Mouse (Mus musculus): ENCODE results near the gene Tmem183a.

Tmem183a gene

DNA sequence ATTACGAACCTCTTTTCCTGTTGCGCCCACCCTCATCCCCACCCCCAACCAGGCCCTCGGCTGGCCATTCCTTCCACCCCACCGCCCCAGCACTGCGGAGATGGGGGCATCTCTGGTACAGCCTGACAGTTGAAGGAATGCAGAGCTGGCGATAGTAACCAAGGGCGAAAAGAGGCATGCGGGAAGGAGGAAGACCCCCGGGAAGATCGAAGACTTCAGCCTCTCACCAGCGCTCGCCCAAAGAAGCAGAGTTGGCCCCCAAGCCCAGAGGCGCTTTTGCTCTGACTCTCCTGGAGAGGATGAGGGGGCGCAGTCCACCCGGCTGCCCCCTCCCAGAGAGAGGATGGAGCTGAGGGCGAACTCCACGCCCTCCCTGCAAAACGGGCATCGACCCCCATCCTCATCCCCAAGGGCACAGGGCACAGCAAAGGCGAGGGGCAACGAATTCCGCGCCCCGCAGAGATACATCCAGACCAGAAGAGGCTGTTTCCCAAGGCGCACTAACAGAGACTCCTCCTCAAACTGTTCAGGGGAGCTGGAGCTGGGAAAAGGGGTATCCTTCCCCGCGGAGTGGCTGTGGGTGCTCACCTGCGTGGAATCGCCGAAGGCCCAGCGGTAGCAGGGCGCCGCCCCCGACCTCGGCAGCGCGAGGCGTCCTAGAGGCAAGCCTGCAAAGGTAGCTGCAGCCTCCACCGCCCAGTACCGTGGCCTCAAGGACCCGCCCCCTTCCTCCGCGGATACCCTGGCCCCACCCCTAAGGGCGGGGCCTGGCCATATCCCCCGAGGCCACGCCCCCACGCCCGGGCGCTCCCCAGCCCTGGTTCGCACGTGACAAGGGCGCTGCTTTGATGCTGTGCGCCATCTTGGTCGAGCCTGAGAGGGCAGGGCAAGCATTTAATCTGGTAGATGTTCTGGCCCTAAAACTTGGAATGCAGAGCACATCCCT is 17.5 kb downstream of the Tmem183a start:
- peak; percentile 93 for DNase-seq

DNA sequence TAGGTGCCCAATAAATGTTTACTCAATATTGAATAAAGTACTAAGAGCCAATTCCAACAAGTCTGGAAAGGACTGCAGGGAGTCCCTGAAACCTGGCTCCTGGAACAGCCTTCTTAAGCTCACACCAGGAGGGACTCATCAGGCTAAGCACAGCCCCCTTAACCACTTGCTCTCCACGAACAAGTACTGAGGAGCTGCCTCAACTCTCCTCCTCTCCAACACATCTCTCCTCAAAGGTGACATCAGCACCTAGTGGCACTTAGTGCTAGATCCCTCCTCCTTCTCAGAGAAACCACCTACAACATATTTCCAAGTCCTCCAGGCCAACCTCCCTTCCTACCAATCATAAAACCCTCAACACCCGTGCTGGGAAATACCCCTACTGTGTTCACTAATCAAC is 18.2 kb downstream of the Tmem183a start:
- DNase-seq = no peak

DNA sequence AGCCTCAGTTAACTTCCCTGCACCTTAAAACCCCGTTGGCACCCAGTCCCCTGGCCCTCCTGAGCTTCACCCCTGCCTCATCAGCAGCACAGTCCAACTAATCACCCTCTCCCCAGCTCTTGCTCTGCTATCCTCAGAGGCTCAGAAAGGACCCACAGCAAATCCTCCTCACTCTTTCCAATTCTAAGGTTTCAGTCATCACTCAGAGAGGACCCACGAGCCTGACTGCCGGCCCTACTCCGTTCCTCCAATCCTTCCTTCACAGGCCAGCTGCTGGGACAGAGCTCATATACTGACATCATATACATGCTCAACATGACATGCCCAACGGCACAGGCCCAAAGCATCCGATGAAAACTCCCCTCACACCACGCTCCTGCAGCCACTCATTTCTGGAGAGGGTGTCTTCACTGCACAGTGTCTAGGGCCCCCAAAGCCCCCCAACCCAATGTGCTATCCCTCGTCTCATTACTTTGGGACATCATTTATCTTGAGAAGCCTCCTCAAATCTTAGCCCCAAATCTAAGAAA is 18.9 kb downstream of the Tmem183a start:
- no peak for DNase-seq

DNA sequence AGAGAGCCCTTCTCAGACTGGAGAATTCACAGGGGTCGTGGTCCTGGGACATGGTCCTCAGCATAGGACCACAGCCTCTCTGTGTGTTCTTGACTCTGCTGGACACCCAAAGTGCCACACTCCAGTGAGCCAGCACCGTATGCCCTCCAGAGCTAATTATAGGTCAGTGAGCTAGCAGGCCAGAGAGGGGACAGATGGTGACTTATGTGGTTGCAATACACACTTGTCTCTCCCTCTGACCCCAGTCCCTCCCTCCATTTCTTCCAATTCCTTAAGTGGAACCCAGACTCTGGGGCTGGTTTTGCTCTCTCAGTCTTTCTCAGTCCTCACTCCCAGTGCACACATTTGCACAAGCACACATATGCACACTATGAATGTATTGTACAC is 19.5 kb downstream of the Tmem183a start:
- no peak for DNase-seq

DNA sequence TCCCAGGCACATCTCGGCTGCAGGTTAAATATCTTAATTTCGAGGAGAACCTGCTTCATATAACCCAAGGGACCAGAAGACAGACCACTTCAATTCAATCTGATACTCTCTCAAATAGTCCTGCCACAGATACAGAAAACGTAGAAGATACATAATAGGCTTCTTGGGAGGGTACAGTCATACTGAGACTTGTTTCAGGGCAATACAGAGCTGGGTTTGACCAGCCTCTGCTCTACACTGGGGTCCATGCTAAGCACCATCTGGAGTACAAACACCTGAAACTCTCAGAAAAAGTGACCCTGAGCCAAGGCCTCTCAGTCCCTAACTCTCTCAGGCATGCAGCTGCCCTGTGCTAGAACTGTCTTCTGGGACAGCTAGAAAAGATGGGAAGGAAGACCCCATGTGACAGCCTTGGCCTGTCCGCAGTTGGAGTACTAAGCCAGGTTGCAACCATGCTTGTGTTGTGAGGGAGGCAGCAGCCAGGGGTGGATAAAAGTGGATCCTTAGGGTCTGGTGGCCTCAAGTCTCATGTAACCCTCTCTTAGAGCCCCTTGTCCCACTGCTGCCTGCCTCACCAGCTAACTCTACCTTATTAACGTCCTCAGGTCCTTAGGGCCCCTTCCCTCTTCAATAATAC is 20.0 kb downstream of the Tmem183a start:
- no peak for DNase-seq

DNA sequence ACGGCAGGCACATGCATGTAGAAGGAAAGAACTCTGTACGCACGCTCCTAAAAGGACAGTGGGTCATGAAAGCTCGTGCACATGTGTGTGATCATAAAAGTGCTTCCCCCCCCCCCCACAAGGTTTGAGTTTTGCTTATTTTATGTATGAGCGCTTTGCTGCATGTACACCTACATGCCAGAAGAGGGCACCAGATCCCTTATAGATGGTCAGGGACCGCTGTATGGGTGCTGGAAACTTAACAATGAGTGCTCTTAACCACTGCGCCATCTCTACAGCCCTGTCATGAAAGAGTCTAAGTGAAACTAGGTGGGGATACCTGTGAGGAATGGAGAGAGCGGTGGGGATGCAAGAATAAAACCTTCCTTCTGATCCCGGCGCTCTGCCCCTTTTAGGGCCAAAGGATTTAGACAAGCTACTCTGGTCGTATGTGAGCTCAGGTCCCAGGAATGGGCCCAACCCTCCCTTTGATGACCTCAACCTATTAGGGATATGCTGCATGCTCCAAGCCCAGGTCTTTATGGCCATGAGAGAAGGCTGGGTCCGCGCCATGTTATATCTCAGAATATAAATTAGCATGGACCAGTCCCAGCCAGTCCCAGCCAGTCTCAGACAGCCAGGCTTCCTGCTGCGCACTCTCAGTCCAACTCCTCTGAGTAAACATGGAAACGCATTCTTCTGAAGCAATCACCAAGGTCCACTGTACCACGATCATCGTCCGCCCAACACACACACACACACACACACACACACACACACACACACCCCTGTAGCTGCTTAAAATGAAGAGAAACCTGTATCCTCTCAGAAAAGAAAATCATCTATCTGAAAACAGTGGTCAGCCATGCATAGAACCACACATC is 21.8 kb downstream of the Tmem183a start:
- no peak for DNase-seq

DNA sequence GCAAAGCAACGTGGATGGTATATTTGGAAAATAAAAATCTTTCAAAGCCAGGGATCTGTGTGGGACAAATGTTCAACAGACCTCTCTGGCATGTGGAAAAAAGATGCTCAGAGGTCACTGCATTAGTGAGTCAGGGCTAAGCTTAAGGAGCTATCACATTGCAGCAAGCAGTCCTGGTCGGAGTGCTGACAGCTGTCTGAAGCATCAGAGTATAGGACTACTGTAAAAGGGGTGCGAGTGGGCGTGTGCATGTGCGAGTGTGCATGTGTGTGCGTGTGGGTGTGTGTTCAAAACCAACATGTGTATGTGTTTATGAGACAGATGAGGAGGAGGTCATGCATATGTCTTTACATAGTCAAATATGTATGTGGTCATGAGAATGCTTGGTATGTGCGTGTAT is 22.6 kb downstream of the Tmem183a start:
- DNase-seq = no peak

DNA sequence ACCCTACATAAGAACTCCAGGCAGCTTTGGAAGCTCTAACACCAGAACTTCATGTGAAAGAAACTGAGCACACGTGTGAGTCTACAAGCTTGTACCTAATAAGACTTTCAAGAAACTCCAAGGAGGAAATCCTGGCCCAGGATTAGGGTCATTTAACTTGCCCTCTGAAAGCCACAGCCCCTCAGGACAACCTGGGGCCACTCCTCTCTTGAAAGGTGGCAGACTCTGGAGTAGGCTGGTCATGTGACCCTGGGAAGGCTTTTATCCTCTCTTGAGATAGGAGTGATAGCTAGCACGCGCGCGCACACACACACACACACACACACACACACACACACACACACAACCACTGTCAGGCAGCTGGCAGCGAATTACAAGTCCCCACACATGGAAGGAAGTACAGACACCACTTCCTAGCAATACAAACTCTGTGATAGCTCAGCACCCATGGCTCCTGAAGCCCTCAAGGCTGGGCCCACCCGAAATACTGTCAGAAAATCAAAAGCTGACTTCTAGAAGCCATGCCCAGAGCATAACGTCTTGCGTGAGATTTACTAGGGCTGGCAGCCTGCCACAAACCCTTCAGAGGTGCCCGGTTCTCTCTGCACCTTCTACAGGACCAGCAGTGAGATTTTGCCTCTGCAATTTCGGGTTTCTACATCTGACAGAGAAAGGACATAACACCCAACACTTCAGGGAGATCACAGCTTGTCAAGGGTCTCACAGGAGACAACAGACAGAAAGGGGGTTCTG is 24.6 kb downstream of the Tmem183a start:
- no peak for DNase-seq

DNA sequence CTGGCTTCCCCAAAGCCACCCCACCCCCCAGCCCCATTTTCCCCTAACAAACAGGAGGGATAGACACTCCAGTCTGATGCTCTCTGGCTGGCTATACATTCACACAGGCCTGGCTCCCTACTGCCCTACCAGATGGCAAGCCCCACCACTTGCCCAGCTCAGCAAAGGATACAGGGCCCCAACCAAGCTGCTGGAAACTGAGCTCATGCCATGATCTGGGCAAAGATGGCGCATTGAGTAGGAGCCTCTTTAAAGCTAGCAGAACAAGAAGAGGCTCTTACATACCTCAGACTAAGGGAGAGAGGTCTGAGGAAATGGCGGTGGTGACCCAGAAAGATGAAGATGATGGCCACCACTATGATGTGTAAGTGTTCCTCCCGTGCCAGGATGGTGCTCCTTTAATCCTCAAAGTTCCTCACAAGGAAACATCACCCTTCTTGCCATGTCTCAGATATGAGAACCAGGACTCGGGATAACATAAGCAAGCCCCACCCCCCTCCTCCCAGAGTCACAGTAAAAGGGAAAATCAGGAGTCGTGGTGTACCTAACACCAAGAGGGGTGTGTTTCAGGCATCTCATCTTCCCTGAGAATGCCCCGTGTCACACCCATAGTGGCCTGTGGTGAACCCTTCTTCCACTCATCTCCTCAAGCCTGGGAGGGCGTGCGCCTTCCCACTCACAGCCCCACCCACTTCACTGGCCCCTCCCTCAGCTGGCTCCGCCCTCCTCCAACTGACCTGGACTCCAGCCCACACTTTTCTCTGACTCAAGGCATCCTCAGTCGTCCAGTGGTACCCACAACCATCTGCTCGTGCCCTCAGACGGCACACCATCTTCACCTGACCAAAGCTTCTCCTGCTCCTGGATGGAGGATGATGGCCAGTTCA is 25.6 kb downstream of the Tmem183a start:
- DNase-seq = peak; percentile 51

DNA sequence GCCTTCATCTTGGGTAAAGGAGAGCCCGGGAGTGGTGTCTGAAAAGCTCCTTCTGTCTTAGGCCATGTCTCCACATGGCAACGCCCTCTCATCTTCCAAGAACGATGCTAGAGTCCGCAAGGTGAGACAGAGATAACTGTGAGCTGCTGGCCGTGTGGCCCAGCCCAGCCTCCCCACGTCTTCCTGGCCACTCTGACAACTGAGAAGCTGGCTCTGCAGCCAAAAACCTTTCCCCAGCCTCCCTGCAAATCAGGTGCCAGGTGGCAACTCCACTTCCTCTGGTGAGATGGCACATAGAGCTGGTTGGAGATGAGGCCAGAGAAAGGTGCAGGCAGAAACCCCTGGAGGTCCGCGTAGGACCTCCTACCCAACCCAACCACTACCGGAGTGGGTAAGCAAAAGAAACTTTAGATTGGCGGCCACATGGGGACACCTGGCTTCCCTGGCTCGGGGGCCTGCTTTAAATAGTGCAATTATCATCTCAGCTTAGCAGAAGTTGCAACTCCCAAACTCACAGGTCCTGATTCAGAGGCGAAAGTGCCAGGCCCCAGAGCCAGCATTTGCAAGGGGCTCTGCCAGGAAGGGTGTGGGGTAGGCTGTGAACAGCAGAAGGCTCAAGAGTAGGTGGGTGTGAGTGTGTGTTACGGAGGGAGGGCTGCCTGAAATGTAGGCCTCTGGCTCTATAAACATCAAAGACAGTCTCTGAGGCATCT is 26.4 kb downstream of the Tmem183a start:
- DNase-seq = no peak

DNA sequence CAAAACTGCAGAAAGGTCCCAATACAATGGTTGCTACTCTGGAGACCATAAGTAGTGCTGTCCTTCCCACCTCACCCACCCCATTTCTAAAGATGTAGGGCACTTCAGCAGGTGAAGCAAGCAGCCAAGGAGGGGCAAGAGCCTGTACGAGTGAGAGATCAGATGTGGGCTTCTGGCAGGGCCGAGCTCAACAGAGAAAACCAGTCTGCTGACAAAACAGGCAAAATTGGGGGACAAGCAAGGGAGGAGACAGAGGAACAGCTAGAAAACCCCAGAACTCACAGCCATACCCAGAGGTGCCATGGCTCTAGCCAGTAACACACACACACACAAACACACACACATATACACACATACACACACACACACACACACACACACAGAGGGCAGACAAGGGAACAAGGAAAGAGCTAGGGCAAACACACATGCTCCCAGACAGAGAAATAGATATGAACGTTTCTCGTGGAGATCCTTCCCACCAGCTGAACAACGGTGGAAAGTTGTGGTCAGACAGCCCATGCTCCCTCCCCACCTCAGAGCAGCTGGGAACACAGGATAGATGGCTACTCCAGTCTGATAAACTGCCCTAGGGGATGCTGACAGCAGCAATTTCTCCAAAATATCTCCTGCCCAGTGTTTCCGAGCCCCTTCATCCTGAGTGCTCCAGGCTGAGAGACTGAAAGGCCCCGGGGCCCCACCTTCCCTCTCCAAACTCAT is 27.5 kb downstream of the Tmem183a start:
- no peak for DNase-seq

DNA sequence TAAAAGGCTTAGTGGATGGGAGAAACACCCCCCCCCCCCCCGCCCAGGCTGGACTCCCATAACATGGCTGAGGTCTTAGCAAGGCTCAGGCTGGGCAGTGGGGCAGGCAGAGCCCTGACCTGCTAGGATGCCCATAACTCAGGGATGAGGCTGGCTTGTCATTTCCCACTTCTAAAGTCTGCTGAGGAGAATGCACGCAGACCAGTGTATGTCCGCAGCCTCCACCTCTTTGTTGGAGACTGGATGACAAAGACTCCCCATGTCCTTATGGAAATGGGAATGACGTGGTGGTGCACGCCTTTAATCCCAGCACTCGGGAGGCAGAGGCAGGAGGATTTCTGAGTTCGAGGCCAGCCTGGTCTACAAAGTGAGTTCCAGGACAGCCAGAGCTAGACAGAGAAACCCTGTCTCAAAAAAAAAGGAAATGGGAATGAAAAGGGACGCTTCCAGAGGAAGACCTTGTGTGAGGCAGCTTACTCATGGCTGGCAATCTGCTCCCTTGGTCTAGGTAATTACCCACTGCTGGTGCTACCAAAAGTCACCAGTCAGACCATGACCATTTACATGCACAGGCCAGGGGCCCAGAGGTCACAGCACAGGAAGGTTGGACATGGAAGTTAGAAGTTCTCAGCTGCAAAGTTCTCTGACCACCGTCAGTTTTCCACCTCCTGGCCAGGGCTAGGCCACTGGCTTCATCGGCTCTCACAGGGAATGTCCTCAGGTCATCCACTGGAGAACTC is 28.2 kb downstream of the Tmem183a start:
- DNase-seq = no peak

DNA sequence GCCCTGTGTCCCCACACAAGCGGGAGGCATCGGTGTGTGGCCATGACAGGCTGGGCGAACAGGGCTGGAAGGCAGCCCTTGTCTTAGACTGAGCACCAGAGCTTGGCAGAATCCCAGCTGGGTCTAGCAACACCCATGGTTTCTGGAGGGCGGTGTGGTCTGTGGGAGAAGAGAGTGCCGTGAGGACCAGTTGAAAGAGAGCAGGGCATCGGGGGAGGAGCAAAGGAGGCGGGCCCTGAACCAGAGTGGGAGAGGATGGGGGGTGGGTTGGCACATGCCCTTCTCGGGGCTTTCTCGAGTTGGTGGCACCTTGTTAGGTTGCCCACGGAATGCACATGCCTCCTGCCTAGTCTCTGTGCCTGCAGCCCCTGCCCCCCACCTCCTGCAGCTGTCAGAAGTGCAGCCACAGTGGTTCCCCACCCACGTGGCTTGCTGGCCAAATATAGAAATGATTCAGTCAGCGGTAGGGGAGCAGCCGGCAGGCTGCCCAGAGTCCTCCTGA is 29.0 kb downstream of the Tmem183a start, which contains the start of gene Ppfia4:
Gene Ppfia4, minus strand, starts transcription at position 159 of the 502 bp plus-strand sequence.
- DNase-seq = no peak

DNA sequence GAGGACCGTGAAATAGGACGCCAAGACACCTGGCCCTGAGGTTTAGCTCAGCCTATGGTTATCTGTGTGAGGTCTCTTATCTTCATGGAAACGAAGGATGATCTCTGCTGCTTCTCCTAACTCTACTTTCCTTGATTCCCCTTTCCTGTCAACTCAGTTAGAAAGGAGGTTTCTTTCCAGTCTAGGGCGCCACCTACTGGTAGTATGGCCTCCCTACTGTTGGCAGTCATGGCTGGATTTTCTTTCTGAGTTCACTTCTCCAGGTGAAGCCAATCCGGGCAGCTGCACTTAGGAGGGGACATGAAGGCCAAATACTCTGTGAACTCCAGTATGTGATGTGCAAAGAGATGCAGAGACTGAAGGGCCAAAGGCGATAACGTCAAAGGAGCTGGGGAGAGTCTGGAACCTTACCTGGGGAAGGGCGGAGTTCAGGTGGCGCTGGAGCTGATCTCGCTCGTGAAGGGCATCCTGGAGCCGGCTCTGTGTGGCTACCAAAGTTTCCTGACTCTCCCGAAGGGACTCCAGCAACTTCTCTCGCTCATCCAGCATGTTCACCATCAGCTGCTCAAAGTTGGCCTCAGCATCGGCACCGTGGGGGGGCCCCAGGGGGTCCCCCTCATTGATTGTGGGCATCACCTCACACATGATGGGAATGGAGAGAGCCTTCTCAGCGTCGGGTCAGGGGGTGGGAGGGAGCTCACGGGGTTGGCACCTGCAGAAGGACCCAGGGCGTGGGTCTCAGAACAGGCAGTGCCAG is 29.7 kb downstream of the Tmem183a start:
- DNase-seq = peak; percentile 78

DNA sequence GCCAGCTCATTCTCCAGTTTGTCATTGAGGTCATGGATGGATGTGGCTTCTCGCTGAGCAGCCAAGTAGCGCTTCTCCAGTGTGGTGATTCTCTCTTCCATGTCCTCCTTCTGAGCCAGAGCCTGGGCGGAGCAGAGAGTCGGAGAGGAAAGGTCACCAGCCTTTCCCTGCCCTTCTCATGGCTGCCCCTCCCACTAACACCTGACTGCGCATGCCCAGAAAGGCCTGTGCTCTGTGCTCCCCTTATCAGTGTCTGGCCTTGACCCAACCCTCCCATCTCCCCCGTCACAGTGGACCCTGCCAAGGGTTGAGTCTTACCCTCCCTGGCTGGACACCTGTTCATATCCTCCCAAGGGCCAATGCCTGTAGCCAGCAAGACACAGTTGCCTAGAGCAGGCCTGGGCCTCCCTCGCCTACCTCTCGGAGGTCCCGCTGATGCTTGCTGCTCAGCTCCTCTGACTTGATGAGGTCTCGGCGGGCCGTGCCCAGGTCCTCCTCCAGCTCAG is 34.9 kb downstream of the Tmem183a start:
- no peak for DNase-seq

DNA sequence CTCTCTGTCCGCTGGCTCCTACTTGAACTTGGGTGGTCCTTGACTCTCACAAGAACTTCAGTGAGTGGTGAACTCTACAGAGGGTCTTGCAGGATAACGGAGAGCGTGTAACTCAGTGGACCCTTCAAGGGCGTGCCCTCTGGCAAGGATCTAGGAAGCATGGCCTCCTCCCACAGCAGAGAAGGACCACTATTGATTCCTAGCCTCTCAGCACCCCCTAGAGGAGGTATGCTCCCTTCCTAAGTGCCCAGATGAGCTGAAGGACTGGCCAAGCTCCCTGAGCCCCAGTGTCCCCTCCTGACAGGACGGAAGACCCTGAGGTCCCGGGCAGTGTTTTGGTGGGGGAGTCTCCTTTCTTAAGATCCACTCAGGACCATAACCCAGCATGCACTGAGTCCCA is 39.2 kb downstream of the Tmem183a start:
- DNase-seq = no peak

DNA sequence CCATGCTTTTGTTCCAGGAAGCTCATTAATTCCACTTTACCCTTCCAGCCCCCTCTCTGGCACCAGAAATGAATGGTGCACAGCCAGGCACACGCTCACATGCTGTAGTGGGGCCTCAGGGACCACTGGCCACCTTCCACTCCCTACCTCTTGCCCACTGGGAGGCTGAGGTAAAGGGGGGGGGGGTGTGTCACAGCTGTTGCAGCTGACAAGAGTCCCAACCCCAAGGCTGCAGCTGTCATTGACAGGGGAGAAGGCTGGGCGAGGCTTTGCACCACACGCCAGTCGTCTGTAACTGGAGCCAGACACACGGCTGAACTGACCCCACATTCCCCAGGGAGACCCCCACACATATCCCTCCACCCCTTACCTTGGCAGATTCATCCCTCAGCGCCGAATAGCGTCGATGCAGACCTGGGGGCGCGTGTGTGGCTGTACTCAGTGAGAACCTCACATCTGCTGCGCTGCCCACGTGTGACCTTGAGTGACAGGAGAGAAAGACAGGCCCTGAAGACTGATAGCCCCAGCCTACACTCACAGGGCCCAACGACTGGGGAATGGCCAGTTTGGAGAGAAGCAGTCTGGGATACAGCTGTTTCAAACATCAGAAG is 41.0 kb downstream of the Tmem183a start:
- no peak for DNase-seq

Measured in liver (tissue).